ENCODE assay signal across 10 mouse cellular contexts in the genomic region with DNA sequence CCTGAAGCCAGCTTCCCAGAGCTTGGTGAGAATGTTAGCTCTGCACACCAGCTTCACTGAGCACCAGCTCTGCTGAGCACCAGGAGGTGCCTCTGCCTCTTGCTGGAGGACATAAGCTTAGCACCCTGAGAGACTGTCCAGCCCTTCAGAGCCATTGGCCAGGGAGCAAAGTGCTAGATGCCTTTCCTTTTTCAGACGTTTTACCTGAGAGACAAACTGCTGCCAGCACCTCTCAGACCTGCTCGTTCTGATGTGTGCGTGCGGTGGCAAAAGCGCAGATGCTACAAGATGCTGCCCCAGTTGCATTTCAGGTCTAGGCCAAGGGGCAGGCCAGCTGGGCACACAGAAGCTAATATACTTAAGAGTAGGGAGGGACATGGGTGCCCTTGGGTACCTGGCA. TPM values are rescaled to one million over a fixed set of nuclear protein-coding genes. Genes with fewer than 3 reads are reported as not detected.
DNase-seq lines count a peak whose midpoint lies in the region; ATAC-seq and TF ChIP-seq lines count a peak whose summit lies in the region.
"Had no signal": no experiment of that assay in that cellular context is flagged by ENCODE, and none has a peak within 500 bp of the region (broad histone marks: within the 10 kb centered on the region; RNA-seq: fewer than 3 reads in every experiment).

No protein-coding gene starts in this region.

- no peaks in the 10 kb centered on the region for H3K9me3 ChIP-seq in hindbrain, embryonic 12.5 days (replicated peaks)
- no peaks in the 10 kb centered on the region for H3K9me3 ChIP-seq in hindbrain, embryonic 11.5 days (ENCODE audit: control insufficient read depth, low read length)
- H3K9me3 ChIP-seq in neural tube, embryonic 12.5 days: no peaks in the 10 kb centered on the region
- no peaks in the 10 kb centered on the region for H3K9me3 ChIP-seq in stomach, embryonic 16.5 days (replicated peaks; ENCODE audit: control insufficient read depth, low read length)
- H3K9me3 ChIP-seq: limb, embryonic 12.5 days had no signal

- no peak for TF ChIP-seq POLR2A in cerebellum, adult 2 months (IDR thresholded peaks at IDR 0.05; ENCODE audit: borderline replicate concordance, insufficient read depth, low read length)
- no peak for TF ChIP-seq POLR2A in lung, adult 2 months (IDR thresholded peaks at IDR 0.05; ENCODE audit: borderline replicate concordance, extremely low read depth, low read depth, low read length)

- H3K27ac ChIP-seq in cerebellum, adult 2 months (ENCODE audit: insufficient read depth, low read length): peak overlapping the region; percentile 83
- H3K27ac ChIP-seq in hindbrain, embryonic 12.5 days: peak overlapping the region; percentile 76
- no peak overlapping the region for H3K27ac ChIP-seq in hindbrain, embryonic 11.5 days (ENCODE audit: low read depth, low read length)
- H3K27ac ChIP-seq in neural tube, embryonic 12.5 days: peak overlapping the region; percentile 59; the same call in 1 of the 2 replicates
- H3K27ac ChIP-seq in stomach, embryonic 16.5 days (ENCODE audit: low read length): peak overlapping the region; percentile 64; the same call in 1 of the 2 replicates

- peak overlapping the region; percentile 42; the same call in 1 of the 2 replicates for H3K9ac ChIP-seq in hindbrain, embryonic 12.5 days
- H3K9ac ChIP-seq in hindbrain, embryonic 11.5 days (ENCODE audit: low read depth, low read length): no peak overlapping the region; the same call in 1 of the 2 replicates
- peak overlapping the region; percentile 23; the same call in 1 of the 2 replicates for H3K9ac ChIP-seq in neural tube, embryonic 12.5 days
- no peak overlapping the region for H3K9ac ChIP-seq in stomach, embryonic 16.5 days (ENCODE audit: low read length)
- H3K9ac ChIP-seq: limb, embryonic 12.5 days had no signal

- H3K4me3 ChIP-seq in cerebellum, adult 2 months (replicated peaks; ENCODE audit: insufficient read depth, low read depth, low read length): no peak overlapping the region
- no peak overlapping the region for H3K4me3 ChIP-seq in hindbrain, embryonic 12.5 days
- H3K4me3 ChIP-seq in hindbrain, embryonic 11.5 days (ENCODE audit: low read depth, low read length): no peak overlapping the region
- H3K4me3 ChIP-seq in neural tube, embryonic 12.5 days: no peak overlapping the region
- H3K4me3 ChIP-seq in stomach, embryonic 16.5 days (replicated peaks; ENCODE audit: low read length): no peak overlapping the region
- no peak overlapping the region for H3K4me3 ChIP-seq in lung, adult 2 months (replicated peaks; ENCODE audit: extremely low read depth, low read depth, low read length)
- H3K4me3 ChIP-seq: limb, embryonic 12.5 days had no signal

- no peaks in the 10 kb centered on the region for H3K27me3 ChIP-seq in cerebellum, adult 2 months (ENCODE audit: control insufficient read depth, insufficient read depth, low read length)
- H3K27me3 ChIP-seq in hindbrain, embryonic 12.5 days: no peaks in the 10 kb centered on the region
- H3K27me3 ChIP-seq in hindbrain, embryonic 11.5 days (ENCODE audit: control insufficient read depth, insufficient read depth, low read length): no peaks in the 10 kb centered on the region
- H3K27me3 ChIP-seq in neural tube, embryonic 12.5 days (replicated peaks): no peaks in the 10 kb centered on the region
- no peaks in the 10 kb centered on the region for H3K27me3 ChIP-seq in stomach, embryonic 16.5 days (ENCODE audit: control insufficient read depth, insufficient read depth, low read length)
- H3K27me3 ChIP-seq: limb, embryonic 12.5 days had no signal

- DNase-seq in cerebellum, adult 2 months: no peak
- DNase-seq in cerebellum, postnatal 4 days (ENCODE audit: low spot score in 2 of 2): no peak
- no peak for DNase-seq in hindbrain, embryonic 11.5 days (ENCODE audit: low spot score)
- no peak for DNase-seq in neural tube, embryonic 10.5 days (ENCODE audit: extremely low spot score, low spot score)
- DNase-seq in lung, adult 2 months: no peak
- DNase-seq: thymus, adult 2 months had no signal

- peaks cover 46% of the 10 kb centered on the region for H3K36me3 ChIP-seq in hindbrain, embryonic 12.5 days
- H3K36me3 ChIP-seq in hindbrain, embryonic 11.5 days (ENCODE audit: control insufficient read depth, insufficient read depth, low read length): 0 out of 2 replicates have a peak, but pooled peaks cover 7% of the 10 kb centered on the region
- H3K36me3 ChIP-seq in neural tube, embryonic 12.5 days: peaks cover 46% of the 10 kb centered on the region
- peaks cover 7% of the 10 kb centered on the region; the same call in 1 of the 2 replicates for H3K36me3 ChIP-seq in stomach, embryonic 16.5 days (ENCODE audit: control insufficient read depth, insufficient read depth, low read length)

- ATAC-seq in hindbrain, embryonic 12.5 days (ENCODE audit: low FRiP score): no peak
- ATAC-seq in hindbrain, embryonic 11.5 days (ENCODE audit: low FRiP score): no peak
- no peak for ATAC-seq in neural tube, embryonic 12.5 days (ENCODE audit: low FRiP score, low read depth)
- no peak for ATAC-seq in stomach, embryonic 16.5 days (ENCODE audit: insufficient read depth, low FRiP score)

- WGBS in cerebellum, adult 2 months: 29% methylated on average over 5 of the region's 5 CpGs
- 85% methylated on average over 5 of the region's 5 CpGs for WGBS in hindbrain, embryonic 12.5 days
- WGBS in hindbrain, embryonic 11.5 days: 83% methylated on average over 5 of the region's 5 CpGs
- 86% methylated on average over 5 of the region's 5 CpGs for WGBS in neural tube, embryonic 12.5 days
- WGBS in stomach, embryonic 16.5 days: 83% methylated on average over 5 of the region's 5 CpGs
- WGBS in lung, adult 2 months: 84% methylated on average over 5 of the region's 5 CpGs

- no peak overlapping the region for H3K4me2 ChIP-seq in hindbrain, embryonic 12.5 days (replicated peaks)
- H3K4me2 ChIP-seq in hindbrain, embryonic 11.5 days (replicated peaks; ENCODE audit: low read depth, low read length): no peak overlapping the region
- peak overlapping the region; percentile 20; the same call in 1 of the 2 replicates for H3K4me2 ChIP-seq in neural tube, embryonic 12.5 days (replicated peaks)
- no peak overlapping the region for H3K4me2 ChIP-seq in stomach, embryonic 16.5 days (ENCODE audit: low read depth, low read length)
- H3K4me2 ChIP-seq: limb, embryonic 12.5 days had no signal

- H3K4me1 ChIP-seq in cerebellum, adult 2 months (ENCODE audit: control insufficient read depth, insufficient read depth, low read length): peaks cover 79% of the 10 kb centered on the region
- peaks cover 20% of the 10 kb centered on the region for H3K4me1 ChIP-seq in hindbrain, embryonic 12.5 days
- H3K4me1 ChIP-seq in hindbrain, embryonic 11.5 days (replicated peaks; ENCODE audit: control insufficient read depth, insufficient read depth, low read length): peaks cover 3% of the 10 kb centered on the region; the same call in 1 of the 2 replicates
- peaks cover 19% of the 10 kb centered on the region for H3K4me1 ChIP-seq in neural tube, embryonic 12.5 days
- H3K4me1 ChIP-seq in stomach, embryonic 16.5 days (ENCODE audit: control insufficient read depth, insufficient read depth, low read length): peaks cover 16% of the 10 kb centered on the region; the same call in 1 of the 2 replicates
- no peaks in the 10 kb centered on the region for H3K4me1 ChIP-seq in lung, adult 2 months (ENCODE audit: control insufficient read depth, insufficient read depth, low read length)

- no peak for TF ChIP-seq CTCF in cerebellum, adult 2 months (IDR thresholded peaks at IDR 0.05; ENCODE audit: borderline replicate concordance, insufficient read depth, low read depth, low read length)
- TF ChIP-seq CTCF in lung, adult 2 months (IDR thresholded peaks at IDR 0.05; ENCODE audit: insufficient read depth, low read length): no peak

RNA-seq across cellular contexts. Expression of a gene that starts 16.8 kb away (rescaled TPM):
- polyA plus RNA-seq in cerebellum, adult 2 months (2012; rRNA removed): 101 and 106 TPM in 2 replicates
- polyA plus RNA-seq in hindbrain, embryonic 12.5 days (2016; fragmentation: Nextera tagmentation; extraction: Ambion mirVana): 120 TPM in 2 replicates
- 120 and 140 TPM in 2 replicates for polyA plus RNA-seq in hindbrain, embryonic 11.5 days (2014; fragmentation: Nextera tagmentation; extraction: Ambion mirVana)
- 130 and 134 TPM in 2 replicates for polyA plus RNA-seq in neural tube, embryonic 12.5 days (2016; fragmentation: Nextera tagmentation; extraction: Ambion mirVana)
- 68.7 and 73.3 TPM in 2 replicates for polyA plus RNA-seq in stomach, embryonic 16.5 days (2015; fragmentation: Nextera tagmentation; extraction: Ambion mirVana)
- polyA plus RNA-seq in lung, adult 2 months (2012; rRNA removed): 87.2 and 122 TPM in 2 replicates

RNA-seq across cellular contexts. Expression of a gene that starts 17.1 kb away (rescaled TPM):
- polyA plus RNA-seq in cerebellum, adult 2 months (2012; rRNA removed): 80.2 and 88.0 TPM in 2 replicates
- polyA plus RNA-seq in hindbrain, embryonic 12.5 days (2016; fragmentation: Nextera tagmentation; extraction: Ambion mirVana): 20.8 and 25.3 TPM in 2 replicates
- polyA plus RNA-seq in hindbrain, embryonic 11.5 days (2014; fragmentation: Nextera tagmentation; extraction: Ambion mirVana): 13.5 and 15.0 TPM in 2 replicates
- 24.2 and 25.7 TPM in 2 replicates for polyA plus RNA-seq in neural tube, embryonic 12.5 days (2016; fragmentation: Nextera tagmentation; extraction: Ambion mirVana)
- 13.8 and 15.9 TPM in 2 replicates for polyA plus RNA-seq in stomach, embryonic 16.5 days (2015; fragmentation: Nextera tagmentation; extraction: Ambion mirVana)
- 23.3 and 23.5 TPM in 2 replicates for polyA plus RNA-seq in lung, adult 2 months (2012; rRNA removed)

RNA-seq across cellular contexts. Expression of a gene that starts 54.1 kb away (rescaled TPM):
- 60.9 and 63.5 TPM in 2 replicates for polyA plus RNA-seq in cerebellum, adult 2 months (2012; rRNA removed)
- polyA plus RNA-seq in hindbrain, embryonic 12.5 days (2016; fragmentation: Nextera tagmentation; extraction: Ambion mirVana): 24.2 and 24.3 TPM in 2 replicates
- 15.7 and 21.8 TPM in 2 replicates for polyA plus RNA-seq in hindbrain, embryonic 11.5 days (2014; fragmentation: Nextera tagmentation; extraction: Ambion mirVana)
- 23.5 and 23.7 TPM in 2 replicates for polyA plus RNA-seq in neural tube, embryonic 12.5 days (2016; fragmentation: Nextera tagmentation; extraction: Ambion mirVana)
- polyA plus RNA-seq in stomach, embryonic 16.5 days (2015; fragmentation: Nextera tagmentation; extraction: Ambion mirVana): 21.5 and 21.7 TPM in 2 replicates
- polyA plus RNA-seq in lung, adult 2 months (2012; rRNA removed): 32.0 and 41.7 TPM in 2 replicates

Comparison
In these comparisons a context has a peak if more than half of its experiments do, and no peak if none do; other contexts are left out.
1. H3K9ac ChIP-seq: peak in hindbrain, embryonic 12.5 days (single experiment) and neural tube, embryonic 12.5 days (single experiment); none in hindbrain, embryonic 11.5 days (single experiment) and stomach, embryonic 16.5 days (single experiment).